Mouse (Mus musculus) frontal cortex, postnatal 14 days (tissue): Measurements from ENCODE around the gene Mkrn3.

Source experiments
- DNase-seq, 2 experiments: peaks; one replicate each; pipeline ENCODE4 v3.0.0; 2022; ENCODE audit warnings: low spot score in 2 of 2

Mkrn3 gene

GRCm38 (mm10) chr7:62378529-62378928 is 41.4 kb downstream of the Mkrn3 start:
- DNase-seq: no peak

- DNase-seq: no peak
Measured at GRCm38 (mm10) chr7:62377313-62377712, 42.6 kb downstream of the Mkrn3 start.

GRCm38 (mm10) chr7:62376510-62377304 is 43.2 kb downstream of the Mkrn3 start, which contains the start of gene Magel2:
TSS of gene Magel2 (plus strand) at chr7:62377010.
- DNase-seq: peak in 1 of 2 experiments; percentile 13

GRCm38 (mm10) chr7:62375658-62376057 is 44.3 kb downstream of the Mkrn3 start:
- peak in 1 of 2 experiments; percentile 7 for DNase-seq
